Mouse (Mus musculus) CH12.LX (cell line): ENCODE results near the gene Crx. TPM values are rescaled to one million over a fixed set of nuclear protein-coding genes. Genes with fewer than 3 reads are reported as not detected.

Experiments used
- DNase-seq: peaks from one replicate; pipeline ENCODE4 v3.0.0-alpha.2; 2013; ENCODE audit errors: extremely low read depth
- H3K27ac ChIP-seq: 2 replicates; pipeline ENCODE4 v1.5.1; 2012; ENCODE audit warnings: low read depth, mild to moderate bottlenecking, control low read depth, moderate library complexity; ENCODE audit not compliant: insufficient read depth
- H3K27me3 ChIP-seq: replicated peaks from 2 replicates; pipeline ENCODE3; 2012; ENCODE audit warnings: inconsistent platforms
- H3K36me3 ChIP-seq, 2 experiments: replicated peaks in 1 of 2; 2 replicates each; pipeline versions ENCODE3 to v1.6.1; 2012; ENCODE audit warnings: inconsistent platforms in 1 of 2, low read length in 1 of 2, mild to moderate bottlenecking in 1 of 2, mixed read lengths in 1 of 2, moderate library complexity in 1 of 2; ENCODE audit not compliant: control insufficient read depth in 1 of 2, insufficient read depth in 1 of 2
- H3K4me1 ChIP-seq, 2 experiments: 2 replicates each; pipeline ENCODE4 v1.6.1; 2012; ENCODE audit warnings: inconsistent platforms in 1 of 2, moderate library complexity in 1 of 2; ENCODE audit not compliant: insufficient read depth in 2 of 2, control insufficient read depth in 1 of 2
- H3K4me2 ChIP-seq: 2 replicates; pipeline ENCODE4 v1.6.1; 2012; ENCODE audit warnings: low read depth, mild to moderate bottlenecking, control low read depth; ENCODE audit not compliant: poor library complexity, insufficient read depth, severe bottlenecking
- H3K4me3 ChIP-seq, 3 experiments: fragments of 150-350 bp in 1 of 3; sonication (generic) in 1 of 3; replicated peaks in 1 of 3; 2 replicates each; pipeline versions ENCODE3 to v1.5.1; 2011 to 2012; ENCODE audit warnings: low read depth in 2 of 3, low read length in 2 of 3, mild to moderate bottlenecking in 2 of 3, moderate library complexity in 2 of 3, control low read depth in 1 of 3, improper control_type of control experiment in 1 of 3, inconsistent platforms in 1 of 3, mixed read lengths in 1 of 3; ENCODE audit not compliant: poor library complexity in 1 of 3
- H3K79me2 ChIP-seq: replicated peaks from 2 replicates; pipeline ENCODE4 v1.6.1; 2012; ENCODE audit warnings: mild to moderate bottlenecking, moderate library complexity; ENCODE audit not compliant: control insufficient read depth, poor library complexity, insufficient read depth, severe bottlenecking; ENCODE audit errors: extremely low read depth
- H3K9ac ChIP-seq: 2 replicates; pipeline ENCODE4 v1.6.1; 2012; ENCODE audit warnings: low read depth, mild to moderate bottlenecking, control low read depth, moderate library complexity; ENCODE audit not compliant: insufficient read depth
- H3K9me3 ChIP-seq: replicated peaks from 2 replicates; pipeline ENCODE3; 2012; ENCODE audit warnings: low read length, inconsistent platforms, mixed read lengths
- CHD2 ChIP-seq: IDR thresholded peaks from 2 replicates; pipeline ENCODE4 v1.6.1; 2011; ENCODE audit warnings: low read length, improper control_type of control experiment
- ELF1 ChIP-seq: IDR thresholded peaks from 2 replicates; pipeline ENCODE4 v1.6.1; 2014; ENCODE audit warnings: low read depth, mild to moderate bottlenecking, inconsistent platforms, low read length, improper control_type of control experiment
- ETS1 ChIP-seq: conservative IDR thresholded peaks from 2 replicates; pipeline ENCODE4 v1.6.1; 2012; ENCODE audit warnings: low read depth, mild to moderate bottlenecking, inconsistent platforms, low read length, improper control_type of control experiment, moderate library complexity
- GABPA ChIP-seq: IDR thresholded peaks from 2 replicates; pipeline ENCODE4 v1.6.1; 2012; ENCODE audit warnings: low read depth, low read length, improper control_type of control experiment, inconsistent platforms; ENCODE audit not compliant: insufficient replicate concordance
- IRF4 ChIP-seq: IDR thresholded peaks from 2 replicates; pipeline ENCODE4 v1.6.1; 2014; ENCODE audit warnings: low read depth, mild to moderate bottlenecking, inconsistent platforms, low read length, improper control_type of control experiment
- JUND ChIP-seq: conservative IDR thresholded peaks from 2 replicates; pipeline ENCODE4 v1.6.1; 2011; ENCODE audit warnings: low read depth, low read length, improper control_type of control experiment
- MAX ChIP-seq: IDR thresholded peaks from 2 replicates; pipeline ENCODE4 v1.6.1; 2011; ENCODE audit warnings: low read length, improper control_type of control experiment
- MAZ ChIP-seq: IDR thresholded peaks from 2 replicates; pipeline ENCODE4 v1.6.1; 2012; ENCODE audit warnings: low read depth, mild to moderate bottlenecking, inconsistent platforms, low read length, improper control_type of control experiment, moderate library complexity
- MXI1 ChIP-seq: IDR thresholded peaks from 2 replicates; pipeline ENCODE4 v1.6.1; 2011; ENCODE audit warnings: mild to moderate bottlenecking, low read depth, low read length, improper control_type of control experiment
- RAD21 ChIP-seq: IDR thresholded peaks from 2 replicates; pipeline ENCODE4 v1.6.1; 2011; ENCODE audit warnings: low read depth, mild to moderate bottlenecking, low read length, improper control_type of control experiment, moderate library complexity
- RCOR1 ChIP-seq: conservative IDR thresholded peaks from 2 replicates; pipeline ENCODE4 v1.6.1; 2012; ENCODE audit warnings: low read depth, mild to moderate bottlenecking, inconsistent platforms, low read length, improper control_type of control experiment
- UBTF ChIP-seq: IDR thresholded peaks from 2 replicates; pipeline ENCODE4 v1.6.1; 2012; ENCODE audit warnings: low read depth, mild to moderate bottlenecking, inconsistent platforms, low read length, improper control_type of control experiment, moderate library complexity
- USF2 ChIP-seq: conservative IDR thresholded peaks from 2 replicates; pipeline ENCODE4 v1.6.1; 2011; ENCODE audit warnings: low read depth, low read length, improper control_type of control experiment
- ZC3H11A ChIP-seq: IDR thresholded peaks from 2 replicates; pipeline ENCODE4 v1.6.1; 2012; ENCODE audit warnings: low read depth, mild to moderate bottlenecking, inconsistent platforms, low read length, improper control_type of control experiment
- ZNF384 ChIP-seq: IDR thresholded peaks from 2 replicates; pipeline ENCODE4 v1.6.1; 2012; ENCODE audit warnings: low read depth, low read length, improper control_type of control experiment, inconsistent platforms
- dilution Hi-C: fragments of 300-500 bp; cut with MboI; formaldehyde crosslinking; loops from 2 replicates; pipeline ENCODE4 v1.14.3; 2020; ENCODE audit warnings: low sequenced_read_pairs; ENCODE audit not compliant: extremely low pct_unique_long_range_greater_than_20kb, extremely low pct_ligation_motif_present
- in situ Hi-C: fragments of 300-500 bp; cut with MboI; formaldehyde crosslinking; loops from 3 replicates; pipeline ENCODE4 v1.14.3; 2019; ENCODE audit warnings: low sequenced_read_pairs, low pct_ligation_motif_present, low pct_unique_long_range_greater_than_20kb, mixed read lengths
- polyA plus RNA-seq: library from polyadenylated mRNA; unstranded; fragments of >175 nt; gene quantifications from 2 replicates; pipeline ENCODE4 v1.2.1, GENCODE M21; 2012; ENCODE audit warnings: low read depth; ENCODE audit not compliant: insufficient read length
- total RNA-seq, 2 experiments: library from RNA; depleted of rRNA; stranded (reverse); fragments of 300-350 nt in 1 of 2; fragments of >200 nt in 1 of 2; gene quantifications; 2 replicates each; pipeline ENCODE4 v1.2.3; 2012 to 2014

The Crx gene
- total and polyA plus RNA-seq, 3 experiments: not detected

GRCm38 (mm10) chr7:15905861-15906260 lies 26.1 kb upstream of the Crx start:
- no peaks in the 10 kb centered on the region for H3K79me2 ChIP-seq
- H3K36me3 ChIP-seq: no peaks in the 10 kb centered on the region
- H3K27me3 ChIP-seq: peaks cover 56% of the 10 kb centered on the region
- no peaks in the 10 kb centered on the region for H3K9me3 ChIP-seq
- in situ Hi-C loops: no loop called here
- dilution Hi-C loops: no loop called here
- H3K4me1 ChIP-seq: peaks cover 0 to 10% of the 10 kb centered on the region in 2 experiments; a peak in 2 of 4 replicates
- no peak overlapping the region for H3K4me3 ChIP-seq
- no peak overlapping the region for H3K9ac ChIP-seq
- no peak overlapping the region for H3K27ac ChIP-seq
- H3K4me2 ChIP-seq: no peak overlapping the region
- no peak for TF ChIP-seq IRF4
- TF ChIP-seq ETS1: no peak
- no peak for TF ChIP-seq UBTF
- TF ChIP-seq USF2: no peak
- TF ChIP-seq ELF1: no peak
- DNase-seq: no peak

GRCm38 (mm10) chr7:15901366-15902048 lies 21.7 kb upstream of the Crx start:
- Histone ChIP-seq H3K27me3 (peaks cover 49% of the 10 kb centered on the region), H3K4me3 (no peak overlapping the region), H3K9me3 (no peaks in the 10 kb centered on the region), H3K36me3 (no peaks in the 10 kb centered on the region), H3K4me1 (peaks cover 0 to 14% of the 10 kb centered on the region in 2 experiments; a peak in 2 of 4 replicates), H3K79me2 (no peaks in the 10 kb centered on the region), H3K27ac (no peak overlapping the region), H3K9ac (no peak overlapping the region), H3K4me2 (peak overlapping the region; percentile 32)
- in situ Hi-C loops (no loop called here), dilution Hi-C loops (no loop called here)
- TF ChIP-seq ZNF384: peak; percentile 50
- TF ChIP-seq MAZ: no peak
- 0 out of 2 replicates have a peak, but pooled peaks have one; percentile 10 for TF ChIP-seq IRF4
- TF ChIP-seq MAX: 0 out of 2 replicates have a peak, but pooled peaks have one; percentile 24
- no peak for DNase-seq

GRCm38 (mm10) chr7:15894251-15894650 lies 14.5 kb upstream of the Crx start:
- H3K36me3 ChIP-seq: no peaks in the 10 kb centered on the region
- dilution Hi-C loops: no loop called here
- no peaks in the 10 kb centered on the region for H3K79me2 ChIP-seq
- no peak overlapping the region for H3K9ac ChIP-seq
- no peak overlapping the region for H3K4me3 ChIP-seq
- peaks cover 0 to 4% of the 10 kb centered on the region in 2 experiments; a peak in 2 of 4 replicates for H3K4me1 ChIP-seq
- no peak overlapping the region for H3K4me2 ChIP-seq
- no peak for TF ChIP-seq MXI1
- TF ChIP-seq MAX: no peak
- no peak for TF ChIP-seq ZNF384
- TF ChIP-seq JUND: no peak
- no peak for TF ChIP-seq USF2
- no peak for TF ChIP-seq CHD2
- TF ChIP-seq RCOR1: no peak
- TF ChIP-seq ZC3H11A: no peak
- TF ChIP-seq GABPA: no peak
- TF ChIP-seq RAD21: no peak
- H3K9me3 ChIP-seq: no peaks in the 10 kb centered on the region
- no peak overlapping the region for H3K27ac ChIP-seq
- H3K27me3 ChIP-seq: peaks cover 39% of the 10 kb centered on the region
- in situ Hi-C loops: no loop called here
- DNase-seq: no peak
